Mouse (Mus musculus) ES-E14 (cell line): ENCODE data around the gene Map4k4. TPM values are rescaled to one million over a fixed set of nuclear protein-coding genes. Genes with fewer than 3 reads are reported as not detected.

Experiments
- DNase-seq: peaks from one replicate; pipeline ENCODE4 v3.0.0-alpha.2; 2013; ENCODE audit warnings: low read depth, low spot score
- H3K27ac ChIP-seq: 2 replicates; pipeline ENCODE4 v1.5.1; 2012; ENCODE audit warnings: low read depth, mild to moderate bottlenecking, low read length, moderate library complexity, mixed read lengths; ENCODE audit not compliant: poor library complexity, insufficient read depth, severe bottlenecking
- H3K36me3 ChIP-seq: 2 replicates; pipeline ENCODE4 v1.6.1; 2012; ENCODE audit warnings: mild to moderate bottlenecking, low read length, moderate library complexity, mixed read lengths; ENCODE audit not compliant: control insufficient read depth, poor library complexity, insufficient read depth, severe bottlenecking
- H3K4me1 ChIP-seq, 2 experiments: fragments of 150-350 bp in 1 of 2; sonication (generic) in 1 of 2; 2 replicates each; pipeline ENCODE4 v1.6.1; 2012; ENCODE audit warnings: low read length in 2 of 2, mild to moderate bottlenecking in 1 of 2, mixed read lengths in 1 of 2; ENCODE audit not compliant: control insufficient read depth in 2 of 2, insufficient read depth in 2 of 2, poor library complexity in 1 of 2
- H3K4me3 ChIP-seq, 2 experiments: fragments of 150-350 bp in 1 of 2; sonication (generic) in 1 of 2; 2 replicates each; pipeline ENCODE4 v1.5.1; 2012; ENCODE audit warnings: low read length in 2 of 2, low read depth in 1 of 2, mild to moderate bottlenecking in 1 of 2, mixed read lengths in 1 of 2; ENCODE audit not compliant: insufficient read depth in 1 of 2, poor library complexity in 1 of 2, severe bottlenecking in 1 of 2
- H3K9ac ChIP-seq: 2 replicates; pipeline ENCODE4 v1.6.1; 2012; ENCODE audit warnings: low read depth, mild to moderate bottlenecking, low read length, mixed read lengths; ENCODE audit not compliant: poor library complexity, insufficient read depth, severe bottlenecking
- H3K9me3 ChIP-seq: fragments of 150-350 bp; sonication (generic); 2 replicates; pipeline ENCODE4 v1.6.1; 2012; ENCODE audit warnings: low read depth, mild to moderate bottlenecking, low read length; ENCODE audit not compliant: control insufficient read depth, insufficient read depth
- CHD2 ChIP-seq: IDR thresholded peaks from 2 replicates; pipeline ENCODE4 v1.6.1; 2014; ENCODE audit warnings: mild to moderate bottlenecking, low read depth, low read length, inconsistent platforms
- HCFC1 ChIP-seq: IDR thresholded peaks from 2 replicates; pipeline ENCODE4 v1.6.1; 2012; ENCODE audit warnings: low read length, inconsistent platforms, borderline replicate concordance; ENCODE audit not compliant: insufficient read depth
- MAFK ChIP-seq: IDR thresholded peaks from 2 replicates; pipeline ENCODE4 v1.6.1; 2014; ENCODE audit warnings: mild to moderate bottlenecking, low read depth, low read length, inconsistent platforms; ENCODE audit not compliant: insufficient read depth
- ZC3H11A ChIP-seq: IDR thresholded peaks from 2 replicates; pipeline ENCODE4 v1.6.1; 2012; ENCODE audit warnings: low read depth, mild to moderate bottlenecking, inconsistent platforms, low read length, borderline replicate concordance
- ZNF384 ChIP-seq: IDR thresholded peaks from 2 replicates; pipeline ENCODE4 v1.6.1; 2012; ENCODE audit warnings: low read depth, low read length, inconsistent platforms
- in situ Hi-C, 2 experiments: fragments of 600-800 bp; cut with MboI; formaldehyde crosslinking; loops; one replicate each; pipeline ENCODE4 v1.15.1; 2025; ENCODE audit warnings: low sequenced_read_pairs in 2 of 2, inconsistent platforms in 1 of 2; ENCODE audit not compliant: unreplicated experiment in 2 of 2
- total RNA-seq: library from RNA; depleted of rRNA; stranded (reverse); fragments of 300-350 nt; gene quantifications from 2 replicates; pipeline ENCODE4 v1.2.3, GENCODE M21; 2012

Gene Map4k4
- total RNA-seq, 1 experiment = 142 TPM

- no peaks in the 10 kb centered on the region for H3K9me3 ChIP-seq
Observed at GRCm38 (mm10) chr1:40015066-40015678, 114.5 kb downstream of the Map4k4 start.

GRCm38 (mm10) chr1:40021617-40022016 lies 120.9 kb downstream of the Map4k4 start:
- Histone ChIP-seq H3K4me1 (no peaks in the 10 kb centered on the region), H3K9me3 (no peaks in the 10 kb centered on the region), H3K27ac (no peak overlapping the region), H3K36me3 (peaks cover 45% of the 10 kb centered on the region), H3K4me3 (no peak overlapping the region), H3K9ac (no peak overlapping the region)
- TF ChIP-seq HCFC1 (no peak), CHD2 (no peak), ZC3H11A (no peak), MAFK (no peak), ZNF384 (no peak)
- in situ Hi-C loops = no loop called here
- no peak for DNase-seq

More at GRCm38 (mm10) chr1:40015066-40015678, 114.5 kb downstream of the Map4k4 start:
- Histone ChIP-seq H3K4me3 (no peak overlapping the region), H3K4me1 (no peaks in the 10 kb centered on the region), H3K9ac (no peak overlapping the region), H3K27ac (no peak overlapping the region), H3K36me3 (peaks cover 53% of the 10 kb centered on the region)
- TF ChIP-seq ZC3H11A (no peak), CHD2 (no peak), ZNF384 (no peak)
- DNase-seq = no peak
- in situ Hi-C loops = no loop called here

DNA sequence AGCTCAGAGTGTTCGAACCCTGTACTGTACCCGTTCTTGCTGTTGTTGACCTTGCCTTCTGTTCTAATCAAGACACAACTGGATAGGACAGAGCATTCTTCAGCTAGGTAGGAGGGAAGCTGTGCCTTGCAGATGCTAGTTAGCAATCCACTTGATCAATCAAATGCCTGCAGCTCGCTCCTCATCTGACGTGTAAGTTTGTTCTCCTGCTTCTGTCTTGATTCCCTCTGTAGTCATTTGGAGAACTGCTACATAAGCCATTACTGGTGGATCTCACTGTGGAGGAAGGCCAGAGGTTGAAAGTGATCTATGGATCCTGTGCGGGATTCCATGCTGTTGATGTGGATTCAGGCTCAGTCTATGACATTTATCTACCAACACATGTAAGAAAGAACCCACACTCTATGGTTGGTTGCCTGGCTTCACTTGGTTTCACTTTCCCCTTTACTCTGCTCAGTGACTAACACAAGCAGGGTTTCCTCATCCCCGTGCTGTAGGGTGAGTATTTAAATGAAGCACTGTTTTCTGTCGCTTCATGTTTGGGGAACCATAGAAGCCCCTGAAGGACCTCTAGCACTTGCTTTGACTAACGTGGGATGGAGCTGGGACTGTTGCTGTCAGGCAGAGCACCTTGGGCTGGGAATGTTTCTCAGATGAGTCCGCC lies 121.9 kb downstream of the Map4k4 start:
- H3K9me3 ChIP-seq = no peaks in the 10 kb centered on the region
- H3K9ac ChIP-seq = no peak overlapping the region
- TF ChIP-seq CHD2 = no peak
- no peak for TF ChIP-seq MAFK
- no peak for TF ChIP-seq ZC3H11A
- no peak for TF ChIP-seq HCFC1
- no peak for TF ChIP-seq ZNF384
- H3K4me1 ChIP-seq = no peaks in the 10 kb centered on the region
- H3K27ac ChIP-seq = no peak overlapping the region
- no peak overlapping the region for H3K4me3 ChIP-seq
- in situ Hi-C loops = no loop called here
- DNase-seq = no peak
- H3K36me3 ChIP-seq = peaks cover 39% of the 10 kb centered on the region

GRCm38 (mm10) chr1:40023206-40023605 lies 122.5 kb downstream of the Map4k4 start:
- in situ Hi-C loops = no loop called here
- peaks cover 35% of the 10 kb centered on the region for H3K36me3 ChIP-seq
- TF ChIP-seq HCFC1 (no peak), CHD2 (no peak), ZC3H11A (no peak), ZNF384 (no peak), MAFK (no peak)

DNA sequence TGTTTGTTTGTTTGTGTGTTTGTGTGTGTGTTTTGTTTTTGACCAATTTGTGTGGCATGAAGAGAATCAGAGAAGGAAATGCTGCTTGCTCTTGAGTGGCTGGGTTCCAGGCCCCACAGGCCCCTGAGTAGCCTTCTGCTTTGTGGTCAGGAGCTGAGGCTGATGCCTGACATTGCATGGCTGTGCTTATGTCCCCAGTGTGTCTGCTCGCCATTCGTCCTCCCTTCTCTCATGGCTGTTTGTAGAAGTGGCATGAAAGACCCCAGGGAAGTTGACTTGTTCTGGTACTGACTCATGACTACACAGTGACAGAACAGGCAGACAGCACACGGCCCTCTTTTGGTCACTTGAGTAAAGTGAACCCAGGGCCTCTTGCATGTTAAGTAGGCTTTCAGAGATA lies 123.0 kb downstream of the Map4k4 start:
- Histone ChIP-seq H3K9me3 (no peaks in the 10 kb centered on the region), H3K9ac (no peak overlapping the region), H3K4me3 (no peak overlapping the region), H3K4me1 (no peaks in the 10 kb centered on the region), H3K36me3 (peaks cover 33% of the 10 kb centered on the region), H3K27ac (no peak overlapping the region)
- DNase-seq = no peak
- in situ Hi-C loops = no loop called here
- TF ChIP-seq ZNF384 (no peak), CHD2 (no peak), MAFK (no peak), ZC3H11A (no peak)

More at GRCm38 (mm10) chr1:40023206-40023605, 122.5 kb downstream of the Map4k4 start:
- Histone ChIP-seq H3K9me3 (no peaks in the 10 kb centered on the region), H3K9ac (no peak overlapping the region), H3K27ac (no peak overlapping the region), H3K4me3 (no peak overlapping the region), H3K4me1 (no peaks in the 10 kb centered on the region)
- DNase-seq = no peak
